Mouse (Mus musculus) limb, embryonic 11.5 days (tissue): ENCODE measurements around the gene Gm43720. TPM values are rescaled to one million over a fixed set of nuclear protein-coding genes. Genes with fewer than 3 reads are reported as not detected.
"Not testable (repeated sequence)": the region's sequence is repeated elsewhere in the genome, so short reads cannot be mapped to it uniquely, and the experiment has no call there.

Experiments used
- ATAC-seq: fragments of 200-750 bp; cut with Nextera tagmentation; 2 replicates; pipeline ENCODE4 v1.8.0; 2017; ENCODE audit warnings: low read depth; ENCODE audit not compliant: insufficient number of reproducible peaks, low FRiP score, low TSS enrichment
- DNase-seq: peaks from one replicate; pipeline ENCODE4 v3.0.0-alpha.2; 2015; ENCODE audit warnings: low spot score
- H3K27ac ChIP-seq: fragments of 300-500 bp; sonication (generic); replicated peaks from 2 replicates; pipeline ENCODE4 v1.5.1; 2014; ENCODE audit warnings: low read depth, mild to moderate bottlenecking, low read length
- H3K27me3 ChIP-seq: fragments of 300-500 bp; sonication (generic); 2 replicates; pipeline ENCODE4 v1.6.1; 2014; ENCODE audit warnings: mild to moderate bottlenecking, low read length, mixed read lengths; ENCODE audit not compliant: control insufficient read depth, insufficient read depth
- H3K36me3 ChIP-seq: fragments of 300-500 bp; sonication (generic); 2 replicates; pipeline ENCODE4 v1.6.1; 2014; ENCODE audit warnings: mild to moderate bottlenecking, low read length, moderate library complexity, mixed read lengths; ENCODE audit not compliant: control insufficient read depth, insufficient read depth
- H3K4me1 ChIP-seq: fragments of 300-500 bp; sonication (generic); 2 replicates; pipeline ENCODE4 v1.6.1; 2014; ENCODE audit warnings: low read length, mixed read lengths; ENCODE audit not compliant: control insufficient read depth, insufficient read depth
- H3K4me2 ChIP-seq: fragments of 300-500 bp; sonication (generic); 2 replicates; pipeline ENCODE4 v1.6.1; 2014; ENCODE audit warnings: low read depth, mild to moderate bottlenecking, moderate library complexity; ENCODE audit not compliant: severe bottlenecking
- H3K4me3 ChIP-seq: fragments of 300-500 bp; sonication (generic); 2 replicates; pipeline ENCODE4 v1.5.1; 2014; ENCODE audit warnings: low read depth, low read length
- H3K9ac ChIP-seq: fragments of 300-500 bp; sonication (generic); 2 replicates; pipeline ENCODE4 v1.6.1; 2014; ENCODE audit warnings: mild to moderate bottlenecking, low read length
- H3K9me3 ChIP-seq: fragments of 300-500 bp; sonication (generic); 2 replicates; pipeline ENCODE4 v1.6.1; 2016; ENCODE audit warnings: low read length; ENCODE audit not compliant: control insufficient read depth
- WGBS: fragments of 180-500 bp; shearing (Covaris S2); extraction: QIAGEN DNeasy Blood & Tissue Kit; methylation state at CpG from one replicate; pipeline ENCODE4 v1.1.7; 2014; 5-methylcytosine and 5-hydroxymethylcytosine counted together
- polyA plus RNA-seq: library from polyadenylated mRNA; unstranded; fragments of >200 nt; fragmentation: Nextera tagmentation; extraction: Ambion mirVana; gene quantifications from 2 replicates; pipeline ENCODE4 v1.2.1, GENCODE M21; 2014

Gene Gm43720
- polyA plus RNA-seq, 1 experiment from 2014 or later, result 0.24 TPM

- WGBS, result 69% methylated on average over 3 of the region's 3 CpGs
- no peak for DNase-seq
- H3K4me3 ChIP-seq, result no peak overlapping the region
- no peaks in the 10 kb centered on the region for H3K4me1 ChIP-seq
- no peaks in the 10 kb centered on the region for H3K9me3 ChIP-seq
- no peak for ATAC-seq
- no peak overlapping the region for H3K9ac ChIP-seq
- H3K27ac ChIP-seq, result no peak overlapping the region
- H3K4me2 ChIP-seq, result no peak overlapping the region
- no peaks in the 10 kb centered on the region for H3K27me3 ChIP-seq
- no peaks in the 10 kb centered on the region for H3K36me3 ChIP-seq
Observed at GRCm38 (mm10) chr5:138223287-138223686, 56.5 kb downstream of the Gm43720 start.

DNA sequence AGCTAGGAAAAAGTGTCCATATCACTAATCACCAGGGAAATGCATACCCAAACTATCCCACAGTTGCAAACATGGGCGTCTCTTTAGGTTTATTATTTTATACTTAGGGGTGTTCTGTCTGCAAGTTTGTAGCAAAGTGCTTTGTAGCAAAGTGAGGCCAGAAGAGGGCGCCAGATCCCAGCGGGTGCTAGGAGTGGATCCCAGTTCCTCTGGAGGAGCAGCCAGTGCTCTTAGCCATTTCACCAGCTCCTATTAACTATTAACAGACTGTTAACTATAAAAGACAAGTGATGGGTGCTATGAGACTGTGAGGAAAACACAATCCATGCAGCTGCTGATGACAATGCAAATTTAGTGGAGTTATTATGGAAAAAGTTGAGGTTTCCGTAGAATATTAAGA, 57.6 kb downstream of the Gm43720 start:
- WGBS, result 26% methylated on average over 4 of the region's 4 CpGs
- no peak for ATAC-seq

DNA sequence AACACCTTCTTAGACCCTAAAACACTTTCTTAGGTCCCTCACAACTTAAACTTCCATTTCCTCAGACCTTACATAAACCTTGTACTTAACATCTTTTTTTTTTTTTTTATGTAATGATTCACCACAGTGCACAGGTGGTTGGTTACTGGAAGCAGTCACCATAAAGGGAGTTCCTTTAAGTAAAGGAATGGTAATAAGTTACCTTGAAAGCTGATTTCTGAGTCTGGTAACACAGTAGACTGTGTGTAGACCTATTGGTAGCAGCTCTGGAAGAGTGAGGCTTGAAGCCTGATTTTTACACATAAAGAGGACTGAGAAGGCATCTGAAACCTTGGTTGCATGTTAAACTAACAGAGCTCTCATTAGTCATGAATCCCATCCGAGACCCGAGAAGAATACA, 59.9 kb downstream of the Gm43720 start:
- Histone ChIP-seq H3K4me1 (no peaks in the 10 kb centered on the region), H3K36me3 (no peaks in the 10 kb centered on the region), H3K9me3 (0 out of 2 replicates have a peak, but pooled peaks cover 3% of the 10 kb centered on the region), H3K9ac (no peak overlapping the region), H3K4me3 (no peak overlapping the region), H3K4me2 (no peak overlapping the region), H3K27me3 (no peaks in the 10 kb centered on the region), H3K27ac (no peak overlapping the region)
- ATAC-seq, result no peak
- 80% methylated on average over 2 of the region's 2 CpGs for WGBS
- DNase-seq, result no peak

More for the DNA sequence above, 57.6 kb downstream of the Gm43720 start:
- Histone ChIP-seq H3K36me3 (no peaks in the 10 kb centered on the region), H3K27ac (no peak overlapping the region), H3K4me3 (no peak overlapping the region), H3K9ac (no peak overlapping the region), H3K4me1 (no peaks in the 10 kb centered on the region), H3K27me3 (no peaks in the 10 kb centered on the region), H3K4me2 (no peak overlapping the region), H3K9me3 (no peaks in the 10 kb centered on the region)
- peak; percentile 82 for DNase-seq

DNA sequence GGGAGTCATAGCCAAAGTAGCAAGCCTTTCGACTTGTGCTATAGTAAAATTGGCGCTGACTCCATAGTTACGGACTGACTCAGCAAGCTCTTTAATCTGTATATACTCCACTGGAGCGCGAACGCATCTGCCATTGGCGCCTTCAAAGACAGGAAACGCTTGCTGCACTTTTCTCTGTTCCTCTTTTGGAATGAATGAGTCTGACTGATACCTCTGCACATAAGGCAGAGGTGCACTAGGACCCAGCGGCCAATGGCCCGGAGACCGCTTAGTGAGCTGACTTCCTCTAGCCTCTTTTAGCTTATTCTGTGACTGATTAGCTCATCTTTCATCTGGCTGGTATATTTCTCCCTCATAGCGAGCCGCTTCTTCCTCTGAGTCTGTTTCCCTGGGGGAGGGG, 63.1 kb downstream of the Gm43720 start:
- H3K27me3 ChIP-seq, H3K4me3 ChIP-seq, H3K9ac ChIP-seq, H3K4me1 ChIP-seq, H3K36me3 ChIP-seq, H3K9me3 ChIP-seq, H3K27ac ChIP-seq, DNase-seq, H3K4me2 ChIP-seq, ATAC-seq: not testable (repeated sequence)
- WGBS, result 92% methylated on average over 13 of the region's 13 CpGs

Other genes starting within 250 kb of the Gm43720 start
- gene Smok3c, start 226.8 kb downstream of the Gm43720 start, polyA plus RNA-seq, result not detected in 2 replicates
- 31.5 and 39.9 TPM in 2 replicates for gene Zkscan1, start 194.9 kb downstream of the Gm43720 start, polyA plus RNA-seq
- 94.4 and 96.4 TPM in 2 replicates for gene Zscan21, start 163.1 kb downstream of the Gm43720 start, polyA plus RNA-seq
- gene Zfp113, start 124.2 kb downstream of the Gm43720 start, polyA plus RNA-seq, result 21.1 and 23.6 TPM in 2 replicates
- 300 and 307 TPM in 2 replicates for gene Cops6, start 118.9 kb downstream of the Gm43720 start, polyA plus RNA-seq
- gene Ap4m1, start 108.0 kb downstream of the Gm43720 start, polyA plus RNA-seq, result 19.5 and 21.2 TPM in 2 replicates
- gene Mcm7, start 107.5 kb downstream of the Gm43720 start, polyA plus RNA-seq, result 336 and 343 TPM in 2 replicates
- gene Taf6, start 92.5 kb downstream of the Gm43720 start, polyA plus RNA-seq, result 140 and 142 TPM in 2 replicates
- 58.5 and 64.9 TPM in 2 replicates for gene Cnpy4, start 92.5 kb downstream of the Gm43720 start, polyA plus RNA-seq
- 7.5 and 8.1 TPM in 2 replicates for gene Mblac1, start 85.6 kb downstream of the Gm43720 start, polyA plus RNA-seq
- 0.07 TPM in 1 of 2 replicates, not detected in the other for gene Nxpe5, start 54.1 kb downstream of the Gm43720 start, polyA plus RNA-seq
- 33.0 and 36.3 TPM in 2 replicates for gene Lamtor4, start 24.5 kb downstream of the Gm43720 start, polyA plus RNA-seq
- gene BC037034, start 15.9 kb downstream of the Gm43720 start, polyA plus RNA-seq, result 4.8 and 5.2 TPM in 2 replicates
- 3.5 and 4.2 TPM in 2 replicates for gene Gal3st4, start 7.1 kb downstream of the Gm43720 start, polyA plus RNA-seq
- 14.0 and 15.8 TPM in 2 replicates for gene Gpc2, start within 50 bp of the Gm43720 start, polyA plus RNA-seq
- gene Stag3, start 282 bp upstream of the Gm43720 start, polyA plus RNA-seq, result 4.6 and 5.5 TPM in 2 replicates
- 0.13 TPM in 1 of 2 replicates, not detected in the other for gene Pvrig, start 62.0 kb upstream of the Gm43720 start, polyA plus RNA-seq
- 45.4 and 46.7 TPM in 2 replicates for gene Zfp157, start 161.5 kb upstream of the Gm43720 start, polyA plus RNA-seq